Mouse (Mus musculus) myocyte (in vitro differentiated cells): ENCODE measurements at regions not wholly inside any gene's neighbourhood (a gene's known extent, or its start where the extent isn't known, plus 50 kb on each side); places are given as distances from the start of the nearest gene placed in this dataset.

Experiments used
- H3K27me3 ChIP-seq: one replicate; pipeline ENCODE4 v1.6.1; 2011; ENCODE audit not compliant: control insufficient read depth, insufficient read depth, insufficient read length
- H3K36me3 ChIP-seq: one replicate; pipeline ENCODE4 v1.6.1; 2011; ENCODE audit not compliant: control insufficient read depth, insufficient read depth
- H3K4me2 ChIP-seq: one replicate; pipeline ENCODE4 v1.6.1; 2011; ENCODE audit warnings: low read depth, control low read depth
- H3K4me3 ChIP-seq: one replicate; pipeline ENCODE4 v1.5.1; 2011; ENCODE audit warnings: mild to moderate bottlenecking, control low read depth, moderate library complexity
- H3K79me2 ChIP-seq: one replicate; pipeline ENCODE4 v1.6.1; 2011; ENCODE audit not compliant: control insufficient read depth, insufficient read depth
- H3ac ChIP-seq: one replicate; pipeline ENCODE4 v1.6.1; 2011; ENCODE audit not compliant: control insufficient read depth, insufficient read length
- CEBPB ChIP-seq: IDR thresholded peaks from 2 replicates; pipeline ENCODE4 v1.6.1; 2011; ENCODE audit warnings: mild to moderate bottlenecking, moderate library complexity; ENCODE audit not compliant: poor library complexity, insufficient read depth, severe bottlenecking
- E2F4 ChIP-seq: IDR thresholded peaks from one replicate; pipeline ENCODE4 v1.6.1; 2011; ENCODE audit warnings: mild to moderate bottlenecking, control low read depth, moderate library complexity; ENCODE audit not compliant: insufficient read depth
- MAX ChIP-seq: IDR thresholded peaks from one replicate; pipeline ENCODE4 v1.6.1; 2011; ENCODE audit warnings: low read depth, mild to moderate bottlenecking, control low read depth
- MYOD1 ChIP-seq, 3 experiments: IDR thresholded peaks; one replicate each; pipeline ENCODE4 v1.6.1; 2011; ENCODE audit warnings: control low read depth in 2 of 3, low read depth in 2 of 3, mild to moderate bottlenecking in 2 of 3, moderate library complexity in 1 of 3; ENCODE audit not compliant: insufficient read length in 2 of 3, control insufficient read depth in 1 of 3
- MYOG ChIP-seq, 3 experiments: IDR thresholded peaks; one replicate each; pipeline ENCODE4 v1.6.1; 2011; ENCODE audit warnings: control low read depth in 2 of 3, low read depth in 2 of 3, mild to moderate bottlenecking in 2 of 3; ENCODE audit not compliant: insufficient read length in 2 of 3, control insufficient read depth in 1 of 3, insufficient read depth in 1 of 3
- POLR2A ChIP-seq: IDR thresholded peaks from one replicate; pipeline ENCODE4 v1.6.1; 2011; ENCODE audit warnings: low read depth, mild to moderate bottlenecking, control low read depth, moderate library complexity; ENCODE audit not compliant: insufficient read length
- POLR2AphosphoS2 ChIP-seq: IDR thresholded peaks from one replicate; pipeline ENCODE4 v1.6.1; 2011; ENCODE audit warnings: low read depth, control low read depth; ENCODE audit not compliant: insufficient read length
- REST ChIP-seq: IDR thresholded peaks from one replicate; pipeline ENCODE4 v1.6.1; 2011; ENCODE audit warnings: mild to moderate bottlenecking, control low read depth, moderate library complexity; ENCODE audit not compliant: insufficient read depth, insufficient read length
- SRF ChIP-seq: IDR thresholded peaks from one replicate; pipeline ENCODE4 v1.6.1; 2011; ENCODE audit warnings: low read depth; ENCODE audit not compliant: control insufficient read depth, insufficient read length
- TCF12 ChIP-seq: IDR thresholded peaks from one replicate; pipeline ENCODE4 v1.6.1; 2011; ENCODE audit warnings: mild to moderate bottlenecking, control low read depth; ENCODE audit not compliant: poor library complexity, insufficient read depth, severe bottlenecking
- TCF3 ChIP-seq: IDR thresholded peaks from one replicate; pipeline ENCODE4 v1.6.1; 2011; ENCODE audit warnings: low read depth, control low read depth; ENCODE audit not compliant: insufficient read length
- USF1 ChIP-seq: IDR thresholded peaks from one replicate; pipeline ENCODE4 v1.6.1; 2011; ENCODE audit warnings: low read depth, mild to moderate bottlenecking, control low read depth, moderate library complexity

- TF ChIP-seq MYOG (IDR thresholded peaks at IDR 0.05; ENCODE audit: control insufficient read depth in 1 of 3, insufficient read depth in 1 of 3, insufficient read length in 2 of 3, low read depth in 2 of 3) (no peak), MAX (no peak), USF1 (no peak), SRF (no peak), CEBPB (no peak), TCF12 (no peak), REST (no peak), POLR2A (no peak), TCF3 (no peak)
- Histone ChIP-seq H3K36me3 (no peaks in the 10 kb centered on the region), H3K4me3 (no peak overlapping the region), H3K27me3 (no peaks in the 10 kb centered on the region), H3ac (no peak overlapping the region), H3K79me2 (no peaks in the 10 kb centered on the region), H3K4me2 (no peak overlapping the region)
Observed at GRCm38 (mm10) chr3:61605469-61605868, 239.7 kb upstream of the B430305J03Rik start.

GRCm38 (mm10) chr3:61602891-61603290 lies 237.1 kb upstream of the B430305J03Rik start:
- TF ChIP-seq TCF12, result no peak
- TF ChIP-seq SRF, result no peak
- no peak for TF ChIP-seq POLR2AphosphoS2
- TF ChIP-seq USF1, result no peak
- no peak for TF ChIP-seq MYOG (IDR thresholded peaks at IDR 0.05; ENCODE audit: control insufficient read depth in 1 of 3, insufficient read depth in 1 of 3, insufficient read length in 2 of 3, low read depth in 2 of 3)
- no peak for TF ChIP-seq MYOD1 (IDR thresholded peaks at IDR 0.05; ENCODE audit: control insufficient read depth in 1 of 3, insufficient read length in 2 of 3, low read depth in 2 of 3)
- TF ChIP-seq POLR2A, result no peak
- no peak for TF ChIP-seq E2F4
- TF ChIP-seq REST, result no peak
- no peak for TF ChIP-seq CEBPB
- TF ChIP-seq MAX, result no peak
- TF ChIP-seq TCF3, result no peak

GRCm38 (mm10) chr3:61595574-61595973 lies 229.8 kb upstream of the B430305J03Rik start:
- Histone ChIP-seq H3ac (no peak overlapping the region), H3K4me3 (no peak overlapping the region), H3K27me3 (no peaks in the 10 kb centered on the region), H3K79me2 (no peaks in the 10 kb centered on the region), H3K4me2 (no peak overlapping the region), H3K36me3 (no peaks in the 10 kb centered on the region)
- TF ChIP-seq TCF12 (no peak), E2F4 (no peak), SRF (no peak), USF1 (no peak), MYOG (IDR thresholded peaks at IDR 0.05; ENCODE audit: control insufficient read depth in 1 of 3, insufficient read depth in 1 of 3, insufficient read length in 2 of 3, low read depth in 2 of 3) (no peak), TCF3 (no peak), CEBPB (no peak), POLR2AphosphoS2 (no peak), MAX (no peak)

More at GRCm38 (mm10) chr3:61602891-61603290, 237.1 kb upstream of the B430305J03Rik start:
- Histone ChIP-seq H3ac (no peak overlapping the region), H3K79me2 (no peaks in the 10 kb centered on the region), H3K27me3 (no peaks in the 10 kb centered on the region), H3K36me3 (no peaks in the 10 kb centered on the region), H3K4me2 (no peak overlapping the region), H3K4me3 (no peak overlapping the region)

- Histone ChIP-seq H3K4me2 (no peak overlapping the region), H3K4me3 (no peak overlapping the region), H3K27me3 (no peaks in the 10 kb centered on the region), H3K79me2 (no peaks in the 10 kb centered on the region), H3K36me3 (no peaks in the 10 kb centered on the region), H3ac (no peak overlapping the region)
- TF ChIP-seq USF1, result no peak
- TF ChIP-seq POLR2A, result no peak
- no peak for TF ChIP-seq MYOG (IDR thresholded peaks at IDR 0.05; ENCODE audit: control insufficient read depth in 1 of 3, insufficient read depth in 1 of 3, insufficient read length in 2 of 3, low read depth in 2 of 3)
- TF ChIP-seq SRF, result no peak
- no peak for TF ChIP-seq MAX
- TF ChIP-seq TCF3, result no peak
- no peak for TF ChIP-seq TCF12
- no peak for TF ChIP-seq E2F4
- no peak for TF ChIP-seq REST
- TF ChIP-seq CEBPB, result no peak
- TF ChIP-seq POLR2AphosphoS2, result no peak
- no peak for TF ChIP-seq MYOD1 (IDR thresholded peaks at IDR 0.05; ENCODE audit: control insufficient read depth in 1 of 3, insufficient read length in 2 of 3, low read depth in 2 of 3)
Observed at GRCm38 (mm10) chr3:61592342-61592741, 226.6 kb upstream of the B430305J03Rik start.

GRCm38 (mm10) chr3:61583669-61584068 lies 217.9 kb upstream of the B430305J03Rik start:
- Histone ChIP-seq H3K27me3 (no peaks in the 10 kb centered on the region), H3K36me3 (no peaks in the 10 kb centered on the region), H3K79me2 (no peaks in the 10 kb centered on the region), H3K4me2 (no peak overlapping the region), H3K4me3 (no peak overlapping the region), H3ac (no peak overlapping the region)
- TF ChIP-seq TCF3 (no peak), SRF (no peak), MYOD1 (IDR thresholded peaks at IDR 0.05; ENCODE audit: control insufficient read depth in 1 of 3, insufficient read length in 2 of 3, low read depth in 2 of 3) (no peak), E2F4 (no peak), MAX (no peak), POLR2AphosphoS2 (no peak), POLR2A (no peak), REST (no peak), USF1 (no peak), MYOG (IDR thresholded peaks at IDR 0.05; ENCODE audit: control insufficient read depth in 1 of 3, insufficient read depth in 1 of 3, insufficient read length in 2 of 3, low read depth in 2 of 3) (no peak), TCF12 (no peak), CEBPB (no peak)
